Mouse (Mus musculus): Measurements from ENCODE around the gene Krt18.

Gene Krt18

DNA sequence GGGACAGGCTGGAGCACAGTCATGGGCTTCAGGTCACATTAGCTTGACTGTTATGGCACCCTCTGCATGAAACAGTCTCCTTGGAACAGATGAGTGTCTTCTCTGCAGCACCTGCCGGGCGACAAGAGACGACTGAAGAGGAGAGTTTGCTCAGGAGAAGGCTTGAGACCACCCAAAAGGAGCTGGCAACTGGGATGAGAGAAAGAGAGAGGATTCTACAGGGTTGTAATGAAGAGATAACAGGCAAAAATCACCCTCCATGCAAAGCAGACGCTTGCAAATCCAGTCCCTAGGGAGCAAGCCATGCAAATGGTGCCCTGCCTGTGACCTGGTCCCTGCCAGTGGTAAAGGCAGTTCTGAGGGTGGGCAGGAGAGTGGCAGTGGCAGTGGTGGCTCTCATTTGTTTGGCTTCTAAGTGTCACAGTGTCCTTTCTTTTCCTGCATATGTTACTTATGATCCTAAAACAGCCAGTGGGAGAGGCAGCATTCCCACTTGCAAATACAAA, 15.7 kb upstream of the Krt18 start:
- DNase-seq = no peak

DNA sequence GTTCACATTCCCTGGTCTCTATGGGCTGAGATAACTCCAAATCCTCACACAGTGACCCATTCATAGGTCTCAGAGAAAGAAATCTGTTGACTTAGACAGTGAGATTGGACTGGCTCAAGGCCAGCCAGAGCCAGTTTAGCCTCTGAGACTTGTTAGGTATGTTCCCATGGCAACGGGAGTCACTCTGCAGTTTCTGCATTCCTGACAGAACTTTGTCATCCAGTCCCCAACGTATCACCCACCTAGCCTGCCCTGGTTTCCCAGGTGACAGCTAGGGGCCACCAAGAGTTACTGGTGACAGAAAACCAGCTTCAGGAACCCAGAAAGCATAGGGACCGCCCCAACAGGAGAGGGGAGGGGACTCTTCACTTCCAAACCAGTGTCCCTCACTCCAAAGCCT, 14.3 kb upstream of the Krt18 start:
- no peak for DNase-seq

DNA sequence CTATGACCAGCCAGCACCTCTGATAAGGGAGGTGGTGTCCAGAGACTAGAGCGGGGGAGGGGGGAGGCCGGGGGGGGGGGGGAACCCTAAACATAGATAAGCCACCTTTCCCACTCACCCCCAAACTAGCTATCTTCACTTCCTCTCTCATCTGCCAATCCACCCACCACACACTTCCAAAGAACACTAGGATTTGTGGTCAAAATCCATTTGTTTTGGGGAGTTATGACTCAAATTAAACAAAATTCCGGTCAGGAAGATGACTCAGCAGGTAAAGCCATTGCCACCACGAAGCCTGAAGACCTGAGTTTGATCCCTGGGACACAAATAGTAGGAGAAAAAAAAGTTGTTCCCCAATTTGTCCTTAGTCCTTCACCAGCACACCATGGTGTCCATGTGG, 13.1 kb upstream of the Krt18 start:
- DNase-seq = no peak

DNA sequence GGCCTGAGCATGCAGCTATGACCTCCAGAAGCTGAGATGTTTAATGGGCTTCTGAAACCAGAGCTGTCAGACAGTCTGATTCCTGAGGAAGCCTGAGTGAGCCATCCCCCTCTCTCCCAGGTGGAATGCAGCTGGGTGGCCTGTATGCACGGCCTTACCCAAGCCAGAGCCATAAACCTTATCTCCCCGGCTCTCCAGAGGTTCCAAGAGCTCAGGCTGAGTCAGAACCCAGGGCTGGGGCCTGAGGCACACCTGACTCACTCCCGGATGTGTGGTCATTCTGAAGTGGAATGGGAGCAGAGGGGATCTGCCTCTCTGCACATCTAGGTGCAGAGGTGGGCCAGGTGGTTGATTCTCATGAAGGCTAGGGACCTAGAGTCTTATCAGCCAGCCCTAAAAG, 11.9 kb upstream of the Krt18 start:
- DNase-seq = no peak

DNA sequence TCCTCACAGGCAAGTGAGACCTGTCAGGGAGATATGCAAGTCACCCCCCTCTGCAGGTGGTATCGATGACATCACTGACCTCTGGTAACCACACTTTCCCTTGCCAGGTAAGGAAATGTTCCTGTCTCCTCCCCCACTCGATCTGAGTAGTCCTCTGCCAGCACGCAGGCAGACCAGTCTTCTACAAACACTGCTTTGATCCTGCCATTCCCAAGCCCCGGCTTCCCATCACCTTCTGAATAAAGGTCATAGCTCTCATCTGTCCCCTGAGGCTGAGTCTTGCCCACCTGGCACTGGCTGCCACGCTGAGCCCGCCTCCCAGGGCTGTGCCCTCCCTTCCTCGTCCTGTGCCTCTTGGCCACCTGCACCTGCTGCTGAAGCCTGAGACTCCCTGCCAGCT, 11.2 kb upstream of the Krt18 start:
- DNase-seq = no peak

DNA sequence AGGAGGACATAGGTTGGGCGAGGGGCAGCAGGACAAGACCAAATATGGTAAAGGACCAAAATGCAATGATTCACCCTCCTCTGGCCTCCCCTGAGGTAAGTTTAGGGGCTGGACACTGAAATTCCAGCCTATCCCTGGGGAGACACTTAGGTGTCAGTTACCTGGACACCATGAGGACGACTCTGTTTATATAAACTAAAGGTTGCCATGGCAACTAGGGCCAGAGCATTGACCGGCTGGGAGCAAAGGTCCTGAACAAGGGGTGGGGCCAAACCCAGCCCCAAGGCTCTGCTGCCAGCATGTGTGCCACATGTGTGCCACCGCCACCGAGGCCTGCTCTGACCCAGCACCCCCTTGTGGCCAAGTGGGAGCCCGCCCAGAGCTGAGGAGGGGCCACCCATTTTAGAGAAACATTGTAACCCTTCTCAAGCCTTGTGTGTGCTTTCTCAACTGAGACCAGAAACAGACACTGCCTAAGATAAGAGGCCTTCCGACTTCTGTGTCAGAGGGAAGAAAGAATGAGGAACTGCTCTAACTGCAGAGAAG, 10.0 kb upstream of the Krt18 start:
- no peak for DNase-seq

DNA sequence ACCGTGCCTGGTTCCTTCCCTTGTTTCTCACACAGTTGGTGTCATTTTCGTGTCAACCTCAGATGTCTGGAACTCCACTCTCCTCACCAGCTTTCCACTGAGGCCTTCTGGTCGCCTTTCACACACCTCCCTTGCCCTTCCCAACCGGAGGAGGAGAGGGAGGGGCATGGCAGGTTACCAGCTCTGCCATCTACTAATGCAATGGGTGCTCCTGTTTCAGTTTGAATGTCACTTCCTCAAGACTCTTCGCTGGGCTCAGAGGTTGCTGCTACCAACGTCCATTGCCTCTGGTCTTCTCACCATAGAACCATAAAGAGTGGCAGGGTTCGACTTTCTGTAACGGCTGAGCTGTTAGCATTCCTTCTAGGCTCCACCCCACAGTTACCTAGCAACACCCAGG, 5.5 kb upstream of the Krt18 start:
- no peak for DNase-seq

DNA sequence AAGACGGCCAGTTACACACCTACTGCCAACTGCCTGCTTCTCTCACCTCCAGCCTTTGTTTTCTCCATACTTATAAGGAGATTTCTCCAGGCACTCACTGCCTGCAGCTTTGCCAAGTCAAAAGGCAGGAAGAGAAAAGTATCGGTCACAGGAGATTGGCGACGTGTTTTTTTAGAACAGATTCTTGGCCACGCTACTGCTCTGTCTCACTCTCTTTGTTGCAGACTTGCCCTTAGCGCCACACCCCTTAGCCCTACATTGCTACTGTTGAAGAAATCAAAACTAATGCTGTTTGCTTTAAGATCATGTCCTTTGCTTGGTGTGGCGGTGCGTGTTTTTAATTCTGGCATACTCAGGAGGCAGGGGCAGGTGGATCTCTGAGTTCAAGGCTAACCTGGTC, 4.1 kb upstream of the Krt18 start:
- no peak for DNase-seq

DNA sequence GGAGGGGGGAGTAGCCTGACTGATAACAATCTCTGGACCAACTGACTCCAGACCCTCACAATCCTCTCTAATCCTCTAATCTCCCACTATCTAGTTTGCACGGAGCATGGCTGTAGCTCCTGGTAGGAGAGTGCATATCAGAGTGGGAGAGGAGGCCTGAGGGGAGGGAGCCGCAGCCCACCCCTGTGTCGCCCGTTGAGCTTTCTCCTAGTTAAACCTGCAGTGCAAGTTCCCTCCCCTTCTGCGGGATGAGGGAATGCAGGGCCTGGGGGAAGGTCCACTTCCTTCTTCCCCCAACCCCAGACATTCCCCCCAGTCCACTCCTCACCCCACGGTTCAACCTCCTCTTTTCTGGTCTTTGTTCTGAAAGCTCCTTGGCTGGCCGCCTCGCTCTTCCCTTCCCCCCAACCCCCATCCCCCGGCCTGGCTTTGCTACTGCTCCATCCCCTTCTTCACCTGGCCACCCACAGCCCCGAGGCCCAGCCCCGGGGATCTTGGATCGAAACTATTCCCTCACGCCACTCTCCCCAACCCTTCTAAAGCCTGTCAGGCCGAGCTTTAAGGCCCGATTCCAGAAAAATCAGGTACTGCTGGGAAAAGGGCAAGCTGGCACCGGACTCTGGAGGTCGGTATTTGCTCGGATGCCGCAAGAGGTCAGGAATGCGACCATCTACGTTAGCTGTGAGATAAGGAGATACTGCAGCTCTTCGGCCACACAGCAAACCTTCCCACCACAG, 2.7 kb upstream of the Krt18 start:
- no peak for DNase-seq

DNA sequence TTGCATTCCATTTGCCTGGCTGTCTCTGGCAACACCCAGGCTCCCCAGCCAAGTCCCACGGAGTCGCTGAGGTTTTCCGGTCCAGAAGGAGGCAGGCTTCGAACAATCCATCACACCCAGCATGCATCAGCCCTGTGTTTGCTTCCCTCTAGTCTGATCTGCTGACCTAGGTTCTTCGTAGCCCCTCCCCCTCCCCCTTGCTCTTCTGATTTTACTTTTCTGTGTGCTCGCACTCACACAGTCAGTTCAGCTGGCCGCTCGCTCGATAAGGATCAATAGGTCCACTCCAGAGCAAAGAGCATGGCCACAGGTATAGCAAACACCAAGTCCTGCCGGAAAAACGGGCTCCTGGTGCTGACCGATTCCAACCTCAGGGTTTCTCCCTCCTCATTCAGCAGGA, 1.6 kb upstream of the Krt18 start:
- no peak for DNase-seq

DNA sequence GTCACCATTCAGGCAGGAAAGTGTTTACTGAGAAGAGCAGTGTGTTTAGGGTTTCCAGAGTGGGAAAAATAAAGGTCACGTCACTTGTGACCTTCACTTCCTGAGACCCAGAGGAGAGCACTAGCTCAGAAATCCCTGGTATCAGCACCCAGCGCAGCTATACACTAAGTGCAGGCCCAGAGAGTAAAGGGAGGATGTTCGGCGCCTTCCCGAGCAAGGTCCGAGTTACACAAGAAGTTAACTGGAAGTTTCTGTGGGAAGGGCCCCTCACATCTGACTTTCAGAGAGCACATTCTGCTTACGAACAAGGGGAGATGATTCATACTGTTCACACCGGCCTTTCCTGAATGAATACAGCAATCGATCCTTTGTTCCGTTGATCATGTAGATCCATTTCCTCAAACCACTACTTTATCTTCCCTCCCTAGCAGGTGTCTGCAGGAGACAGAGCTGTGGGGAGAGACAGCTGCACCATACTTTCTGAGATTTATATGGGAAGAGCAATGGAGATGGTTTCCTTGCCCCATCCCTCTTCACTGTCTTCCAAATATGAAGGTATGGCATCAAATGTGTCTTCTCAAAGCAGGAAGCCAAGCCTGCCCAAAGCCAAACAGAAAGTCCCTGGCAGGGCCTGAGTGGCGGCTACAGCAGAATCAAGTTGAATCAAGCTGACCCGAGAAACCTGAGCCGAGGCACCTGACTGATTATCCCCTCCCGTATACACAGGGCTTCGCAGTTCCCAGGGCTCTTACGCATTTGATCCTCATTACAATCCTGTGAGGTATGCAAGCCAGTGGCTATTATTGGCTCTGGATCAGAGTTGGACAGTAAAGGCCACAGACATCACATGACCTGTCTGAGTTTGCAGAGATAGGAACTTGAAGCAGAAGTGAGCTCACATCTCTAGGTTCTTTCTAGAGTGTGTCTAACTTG, 6.4 kb downstream of the Krt18 start:
- DNase-seq = no peak

DNA sequence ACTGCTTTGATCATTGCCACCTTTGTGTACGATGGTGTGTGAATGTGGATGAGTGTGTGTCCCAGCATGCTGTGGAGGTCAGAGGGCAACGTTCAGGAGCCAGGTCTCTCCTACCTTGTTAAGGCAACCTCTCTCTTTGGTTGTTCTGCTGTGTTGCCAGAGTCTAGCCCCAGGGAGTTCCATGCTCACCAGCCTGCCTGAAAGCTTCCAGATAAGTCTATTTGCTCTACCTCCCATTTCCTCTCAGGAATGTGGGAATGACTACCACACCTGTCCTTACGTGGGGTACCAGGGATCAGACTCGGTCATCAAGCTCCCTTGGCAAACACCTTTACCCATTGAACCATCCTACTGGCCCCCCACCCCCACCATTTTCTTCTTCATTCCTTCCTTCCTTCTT, 12.3 kb downstream of the Krt18 start:
- DNase-seq = no peak

DNA sequence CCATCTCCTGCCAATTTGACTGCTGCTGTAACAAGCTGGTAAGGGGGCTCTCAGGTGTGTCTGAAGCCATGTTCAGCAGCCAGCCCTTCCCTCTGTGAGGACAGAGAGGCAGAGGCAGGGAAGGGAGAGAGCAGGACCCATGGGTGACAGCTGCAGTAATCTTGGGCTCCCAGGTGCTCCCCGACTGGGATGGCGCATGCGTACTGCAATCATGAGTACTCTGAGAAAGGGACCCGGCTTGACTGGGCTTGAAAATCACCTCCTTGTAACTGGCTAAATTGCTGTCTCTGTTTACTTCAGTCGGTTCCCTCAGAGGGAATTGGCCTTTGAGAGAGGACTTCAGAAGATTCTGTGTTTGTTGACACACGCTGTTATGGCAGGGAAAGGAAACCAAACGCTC, 14.0 kb downstream of the Krt18 start:
- DNase-seq = no peak

DNA sequence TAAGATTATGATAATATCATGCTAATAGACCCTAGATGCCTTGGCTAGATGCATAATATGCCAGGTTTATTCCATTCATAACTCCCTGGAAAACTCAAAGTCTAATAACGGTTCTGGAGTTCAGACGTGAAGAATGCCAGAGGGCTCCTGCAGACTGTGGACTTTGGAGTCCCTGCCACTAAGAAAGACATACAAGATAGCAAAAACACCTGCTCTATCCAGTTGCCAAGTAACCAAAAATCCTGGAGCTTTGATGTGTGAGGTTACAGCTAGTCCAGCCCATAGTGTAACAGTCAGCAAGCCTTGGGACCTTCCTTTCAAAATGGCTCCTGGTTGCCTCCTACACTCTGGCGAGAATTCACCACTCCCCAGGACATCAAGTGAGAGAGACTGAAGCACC, 16.8 kb downstream of the Krt18 start:
- DNase-seq = no peak

DNA sequence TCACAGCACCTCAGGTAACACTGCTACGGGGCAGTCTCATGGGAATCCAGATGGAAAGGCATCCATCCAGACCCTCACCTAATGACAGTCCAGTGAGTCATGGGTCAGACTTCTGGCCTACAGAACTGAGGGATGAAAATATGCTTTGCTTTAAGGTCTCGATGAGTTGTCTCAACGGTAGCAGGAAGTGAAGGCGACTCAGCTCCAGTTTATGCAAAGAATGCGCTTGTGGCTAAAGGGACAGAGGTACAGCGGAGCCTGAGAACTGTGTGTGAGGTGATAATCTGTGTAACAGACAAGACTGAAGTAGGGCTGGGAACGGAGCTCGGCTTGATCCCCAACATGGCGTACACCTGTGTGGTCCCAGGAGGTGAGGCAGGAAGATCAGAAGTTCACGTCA, 17.7 kb downstream of the Krt18 start:
- no peak for DNase-seq

DNA sequence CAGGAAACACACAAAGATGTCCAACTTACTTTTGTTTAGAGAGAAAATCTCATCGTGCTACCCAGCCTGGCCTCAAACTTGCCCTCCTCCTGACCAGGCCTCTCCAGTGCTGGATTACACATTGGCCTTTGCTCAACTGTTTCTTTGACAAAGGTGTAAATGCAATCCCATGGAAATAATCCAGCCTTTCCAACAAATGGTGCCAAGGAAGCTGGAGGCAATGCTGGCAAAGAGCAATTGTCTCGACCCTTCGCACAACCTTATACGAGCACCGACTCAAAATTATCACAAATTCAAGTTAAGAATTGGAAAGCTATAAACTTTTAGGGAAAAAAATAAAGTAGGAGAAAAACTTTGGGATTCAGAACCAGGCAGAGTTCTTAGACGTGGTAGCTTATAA, 20.0 kb downstream of the Krt18 start:
- no peak for DNase-seq

DNA sequence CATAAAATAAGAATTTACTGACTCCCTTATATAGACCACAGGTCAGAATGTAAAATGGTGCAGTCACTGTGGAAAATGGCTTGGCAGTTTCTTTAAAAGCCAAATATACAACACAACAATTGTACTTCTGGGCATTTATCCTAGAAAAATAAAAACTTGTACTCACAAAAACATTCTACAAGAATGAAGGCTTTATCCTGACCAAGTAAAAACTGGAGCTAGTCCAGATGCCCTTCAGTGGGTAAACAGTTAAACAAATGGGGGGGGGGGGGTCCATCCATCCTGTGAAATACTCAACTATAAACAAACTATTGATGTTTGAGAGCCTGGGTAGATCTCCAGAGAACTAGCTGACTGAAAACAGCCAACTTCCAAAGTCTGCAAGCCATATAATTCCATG, 21.9 kb downstream of the Krt18 start:
- no peak for DNase-seq

DNA sequence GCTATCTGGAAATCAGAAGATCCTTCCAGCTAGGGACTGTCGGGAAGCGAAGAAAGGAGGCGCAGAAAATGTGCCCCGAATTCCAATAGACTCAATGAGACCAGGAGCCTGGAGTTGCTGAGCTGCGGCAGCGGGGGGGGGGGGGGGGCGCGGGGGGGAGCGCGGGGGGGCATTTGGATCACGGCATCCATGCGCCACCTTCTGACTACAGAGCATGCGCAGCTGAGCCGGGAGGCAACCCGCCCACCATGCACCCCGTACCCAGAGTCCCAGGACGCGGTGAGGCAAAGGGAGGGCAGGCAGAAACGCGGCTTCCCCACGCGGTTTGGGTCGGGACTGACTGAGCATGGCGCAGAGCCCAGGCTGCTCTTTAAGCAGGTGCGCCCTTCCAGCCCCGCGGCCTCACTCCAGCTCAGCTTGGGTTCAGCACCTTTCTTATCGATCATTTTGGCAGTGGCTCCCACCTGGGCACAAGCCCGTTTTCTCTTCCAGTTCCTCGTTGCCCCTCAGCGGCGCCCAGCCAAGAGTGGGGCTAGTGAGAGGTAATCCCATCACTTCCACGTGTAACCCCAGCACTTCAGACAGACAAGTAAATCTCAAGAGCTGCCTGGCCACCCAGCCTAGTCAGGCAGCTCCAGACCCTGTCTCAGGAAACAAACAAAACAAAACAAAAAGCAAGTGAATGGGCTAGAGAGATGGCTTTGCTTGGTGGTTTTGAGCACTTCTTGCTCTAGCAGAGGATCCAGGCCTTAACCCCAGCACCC, 24.1 kb downstream of the Krt18 start:
- DNase-seq = no peak

DNA sequence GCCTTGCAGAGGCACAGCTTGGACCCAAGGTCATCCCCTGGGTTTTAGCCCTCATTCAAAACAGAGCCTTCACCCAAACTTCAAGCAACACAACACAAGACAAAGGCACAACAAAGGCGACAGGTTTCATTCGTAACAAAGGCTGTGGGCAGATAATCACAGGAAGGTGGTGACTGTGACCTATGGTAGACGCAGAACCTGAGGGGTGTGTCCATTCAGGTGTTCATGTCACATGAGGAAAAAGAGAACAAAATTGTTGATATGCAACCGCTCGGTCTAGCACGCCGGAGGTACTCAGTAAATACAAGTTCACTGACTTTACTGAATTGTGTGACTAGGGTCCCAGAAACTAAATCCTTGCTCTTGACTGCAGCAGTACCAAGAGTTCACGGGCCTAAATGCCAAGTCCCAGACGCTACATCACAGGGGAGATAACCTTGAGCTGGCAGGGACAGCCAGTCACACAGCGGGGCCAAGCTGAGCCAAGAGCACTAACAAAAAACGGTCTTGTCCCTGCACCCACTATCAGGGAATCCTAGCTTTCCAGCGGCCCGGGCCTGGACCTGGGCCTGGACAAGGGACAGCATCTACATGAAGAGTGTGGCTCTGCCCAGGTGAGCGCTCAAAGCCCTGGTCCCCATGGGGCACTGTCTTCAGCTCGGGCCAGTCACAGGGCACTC, 28.7 kb downstream of the Krt18 start:
- no peak for DNase-seq

DNA sequence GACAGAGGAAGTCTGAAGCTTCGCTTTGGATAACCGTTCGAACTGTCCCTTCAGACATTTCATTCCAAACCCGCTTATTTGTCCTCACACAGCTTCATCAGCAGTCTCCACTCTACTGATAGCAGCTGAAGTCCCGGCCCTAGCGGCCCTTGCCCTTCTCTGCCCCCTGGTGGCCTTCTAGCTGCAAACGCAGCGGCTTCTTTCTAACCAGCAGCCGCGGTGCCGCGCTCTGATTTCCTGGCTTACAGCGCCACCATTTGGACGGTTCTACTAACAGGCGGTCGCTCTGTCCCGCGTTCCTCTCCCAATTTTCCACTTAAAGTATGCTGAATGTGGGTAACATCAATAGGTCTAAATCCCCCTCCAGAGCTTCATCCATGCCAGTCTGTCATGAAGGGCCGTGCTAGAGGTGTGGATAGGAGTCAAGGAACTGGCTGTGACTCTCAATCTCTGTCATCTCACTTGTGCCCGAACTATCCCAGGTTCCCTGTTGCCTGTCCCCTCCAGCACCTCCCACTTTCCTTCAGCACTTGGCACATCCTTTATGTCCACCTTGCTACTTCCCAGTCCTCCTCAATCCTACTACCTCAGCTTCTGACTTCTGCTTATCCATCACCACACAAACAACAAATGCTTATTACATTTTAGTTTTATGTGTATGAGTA, 37.8 kb downstream of the Krt18 start:
- peak; percentile 76 to 89 for DNase-seq

DNA sequence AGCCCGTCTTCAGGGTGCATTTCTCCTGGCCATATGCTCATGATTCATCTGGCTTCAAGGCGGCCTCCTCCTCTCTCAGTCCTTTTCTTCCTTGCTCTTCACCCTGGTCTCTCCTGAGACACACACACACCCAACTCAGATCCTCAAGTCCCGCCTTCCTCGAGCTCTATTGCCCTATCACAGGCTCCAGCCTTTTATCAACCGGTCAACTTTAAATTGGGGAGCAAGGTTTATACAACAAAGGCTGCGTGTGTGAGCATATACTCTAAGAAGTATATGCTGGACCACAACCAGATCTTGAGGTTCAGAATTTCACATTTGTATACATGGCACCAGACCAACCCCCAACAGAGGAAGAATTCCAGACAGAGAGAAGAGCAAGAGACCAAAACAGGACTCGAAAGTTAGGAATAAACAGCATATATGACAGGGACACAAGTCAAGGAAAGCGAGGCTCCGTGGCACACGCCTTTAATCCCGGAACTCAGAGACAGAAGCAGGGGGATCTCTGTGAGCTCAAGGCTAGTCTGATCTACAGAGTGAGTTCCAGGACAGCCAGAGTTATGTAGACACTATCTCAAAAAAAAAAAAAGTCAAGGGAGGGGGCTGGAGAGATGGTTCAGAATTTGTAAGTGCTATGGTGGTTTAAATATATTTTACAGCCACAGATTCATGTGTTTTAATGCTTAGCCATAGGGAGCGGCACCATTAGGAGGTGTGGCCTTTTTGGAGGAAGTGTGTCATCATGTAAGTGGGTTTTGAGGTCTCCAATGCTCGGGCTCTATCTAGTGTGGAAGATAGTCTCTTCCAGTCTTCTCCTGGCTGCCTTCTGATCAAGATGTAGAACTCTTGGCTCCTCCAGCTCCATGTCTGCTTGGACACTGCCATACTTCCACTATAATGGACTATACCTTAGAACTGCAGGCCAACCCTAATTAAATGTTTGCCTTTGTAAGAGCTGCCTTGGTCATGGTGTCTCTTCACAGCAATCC, 42.8 kb downstream of the Krt18 start:
- no peak for DNase-seq
